Mouse (Mus musculus): ENCODE measurements around the gene Iqcn.

DNA sequence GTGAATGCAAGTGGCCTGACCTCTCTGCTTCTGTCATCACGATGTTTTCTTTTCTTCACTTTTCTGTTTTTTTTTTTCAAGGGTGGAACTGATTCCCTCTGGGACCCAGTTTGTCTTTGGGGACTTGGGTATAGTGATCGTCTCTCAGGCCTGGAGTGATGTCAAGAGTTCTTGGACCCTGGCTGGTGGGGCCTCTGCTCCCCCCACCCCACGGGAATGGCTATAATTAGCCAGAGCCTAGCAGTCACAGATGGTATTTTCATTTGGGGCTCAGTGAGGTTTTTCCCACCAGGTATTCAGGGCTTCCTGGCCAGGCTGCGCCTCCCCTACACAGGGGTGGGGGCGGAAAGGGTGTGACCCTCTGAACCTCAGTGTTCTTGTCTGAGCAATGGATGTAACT, 38.4 kb downstream of the Iqcn start:
- no peak for TF ChIP-seq MYOD1 (IDR thresholded peaks at IDR 0.05; ENCODE audit: control insufficient read depth, insufficient read length, low read depth)
- no peak for TF ChIP-seq CTCF (IDR thresholded peaks at IDR 0.05; ENCODE audit: control insufficient read depth, insufficient read depth, insufficient read length)
- TF ChIP-seq MAX (IDR thresholded peaks at IDR 0.05): no peak
- TF ChIP-seq USF1 (IDR thresholded peaks at IDR 0.05; ENCODE audit: low read depth): no peak
- no peak for TF ChIP-seq CEBPB (IDR thresholded peaks at IDR 0.05; ENCODE audit: low read depth)
- no peak for TF ChIP-seq MYOG (IDR thresholded peaks at IDR 0.05; ENCODE audit: control insufficient read depth, extremely low read depth, insufficient read length)
